Mouse (Mus musculus): ENCODE results near the gene Cant1.

DNA sequence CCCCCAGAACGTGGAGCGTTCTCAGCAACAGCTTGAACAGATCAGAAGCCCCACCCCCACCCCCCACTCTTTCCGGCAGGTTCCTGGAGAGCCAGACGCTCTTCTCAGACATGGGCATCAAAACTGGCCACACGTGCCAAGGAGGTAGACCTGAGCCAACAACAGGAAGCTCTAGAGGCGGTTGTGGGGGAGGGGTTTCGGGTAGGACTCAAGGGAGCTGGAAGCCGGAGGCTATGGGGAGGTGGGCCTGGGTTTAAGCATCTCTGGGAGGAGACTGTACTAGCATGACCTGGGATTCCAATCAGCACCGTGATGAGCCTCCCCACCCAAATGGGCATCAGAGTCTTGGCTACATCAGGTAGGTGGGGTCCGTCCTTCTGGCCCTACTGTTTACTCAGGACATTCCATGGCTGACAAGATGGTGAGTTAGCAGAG is 58.0 kb downstream of the Cant1 start:
- TF ChIP-seq POLR2A (IDR thresholded peaks at IDR 0.05; ENCODE audit: borderline replicate concordance, extremely low read depth, low read depth, low read length) (no peak), CTCF (IDR thresholded peaks at IDR 0.05; ENCODE audit: insufficient read depth, low read length) (no peak)
